Mouse (Mus musculus): ENCODE results near the gene Gpx7. TPM values are rescaled to one million over a fixed set of nuclear protein-coding genes. Genes with fewer than 3 reads are reported as not detected.

The Gpx7 gene
- polyA plus RNA-seq, 1 experiment = 26.3 TPM

- no peak overlapping the region for H3K4me3 ChIP-seq (replicated peaks; ENCODE audit: extremely low read depth, low read depth, low read length)
- no peak for DNase-seq
- TF ChIP-seq POLR2A (IDR thresholded peaks at IDR 0.05; ENCODE audit: borderline replicate concordance, extremely low read depth, low read depth, low read length) = no peak
- H3K4me1 ChIP-seq (ENCODE audit: control insufficient read depth, insufficient read depth, low read length) = no peaks in the 10 kb centered on the region
Measured at GRCm38 (mm10) chr4:108394236-108394635, 12.5 kb downstream of the Gpx7 start.

GRCm38 (mm10) chr4:108392558-108392957 lies 14.2 kb downstream of the Gpx7 start:
- TF ChIP-seq CTCF (IDR thresholded peaks at IDR 0.05; ENCODE audit: insufficient read depth, low read length) (no peak), POLR2A (IDR thresholded peaks at IDR 0.05; ENCODE audit: borderline replicate concordance, extremely low read depth, low read depth, low read length) (no peak)
- Histone ChIP-seq H3K4me1 (ENCODE audit: control insufficient read depth, insufficient read depth, low read length) (no peaks in the 10 kb centered on the region), H3K4me3 (replicated peaks; ENCODE audit: extremely low read depth, low read depth, low read length) (no peak overlapping the region)
- WGBS = 56% methylated on average over 2 of the region's 2 CpGs
- DNase-seq = no peak

- 62% methylated on average over 5 of the region's 5 CpGs for WGBS
Measured at GRCm38 (mm10) chr4:108391124-108391523, 15.6 kb downstream of the Gpx7 start.

GRCm38 (mm10) chr4:108388741-108389140 lies 18.0 kb downstream of the Gpx7 start:
- 91% methylated on average over 3 of the region's 3 CpGs for WGBS
- no peak for TF ChIP-seq POLR2A (IDR thresholded peaks at IDR 0.05; ENCODE audit: borderline replicate concordance, extremely low read depth, low read depth, low read length)
- no peak for TF ChIP-seq CTCF (IDR thresholded peaks at IDR 0.05; ENCODE audit: insufficient read depth, low read length)
- no peaks in the 10 kb centered on the region for H3K4me1 ChIP-seq (ENCODE audit: control insufficient read depth, insufficient read depth, low read length)
- no peak overlapping the region for H3K4me3 ChIP-seq (replicated peaks; ENCODE audit: extremely low read depth, low read depth, low read length)
- no peak for DNase-seq

More at GRCm38 (mm10) chr4:108391124-108391523, 15.6 kb downstream of the Gpx7 start:
- TF ChIP-seq CTCF (IDR thresholded peaks at IDR 0.05; ENCODE audit: insufficient read depth, low read length) = no peak
- no peak for TF ChIP-seq POLR2A (IDR thresholded peaks at IDR 0.05; ENCODE audit: borderline replicate concordance, extremely low read depth, low read depth, low read length)
- no peaks in the 10 kb centered on the region for H3K4me1 ChIP-seq (ENCODE audit: control insufficient read depth, insufficient read depth, low read length)
- H3K4me3 ChIP-seq (replicated peaks; ENCODE audit: extremely low read depth, low read depth, low read length) = no peak overlapping the region
- DNase-seq = no peak

GRCm38 (mm10) chr4:108387681-108388253 lies 19.0 kb downstream of the Gpx7 start:
- TF ChIP-seq CTCF (IDR thresholded peaks at IDR 0.05; ENCODE audit: insufficient read depth, low read length) = 0 out of 2 replicates have a peak, but pooled peaks have one; percentile 0
- TF ChIP-seq POLR2A (IDR thresholded peaks at IDR 0.05; ENCODE audit: borderline replicate concordance, extremely low read depth, low read depth, low read length) = peak; percentile 76; the same call in 1 of the 2 replicates
- H3K4me3 ChIP-seq (replicated peaks; ENCODE audit: extremely low read depth, low read depth, low read length) = peak overlapping the region; percentile 38
- no peaks in the 10 kb centered on the region for H3K4me1 ChIP-seq (ENCODE audit: control insufficient read depth, insufficient read depth, low read length)
- 2% methylated on average over 18 of the region's 18 CpGs for WGBS
- peak; percentile 52 for DNase-seq

- H3K4me3 ChIP-seq (replicated peaks; ENCODE audit: extremely low read depth, low read depth, low read length) = no peak overlapping the region
- 41% methylated on average over 4 of the region's 4 CpGs for WGBS
- no peaks in the 10 kb centered on the region for H3K4me1 ChIP-seq (ENCODE audit: control insufficient read depth, insufficient read depth, low read length)
- no peak for DNase-seq
- TF ChIP-seq POLR2A (IDR thresholded peaks at IDR 0.05; ENCODE audit: borderline replicate concordance, extremely low read depth, low read depth, low read length) (no peak), CTCF (IDR thresholded peaks at IDR 0.05; ENCODE audit: insufficient read depth, low read length) (no peak)
Measured at GRCm38 (mm10) chr4:108387106-108387505, 19.7 kb downstream of the Gpx7 start.

- Histone ChIP-seq H3K4me3 (replicated peaks; ENCODE audit: extremely low read depth, low read depth, low read length) (no peak overlapping the region), H3K4me1 (ENCODE audit: control insufficient read depth, insufficient read depth, low read length) (no peaks in the 10 kb centered on the region)
- no peak for DNase-seq
- 18% methylated on average over 1 of the region's 1 CpGs for WGBS
- TF ChIP-seq POLR2A (IDR thresholded peaks at IDR 0.05; ENCODE audit: borderline replicate concordance, extremely low read depth, low read depth, low read length) (no peak), CTCF (IDR thresholded peaks at IDR 0.05; ENCODE audit: insufficient read depth, low read length) (no peak)
Measured at GRCm38 (mm10) chr4:108386087-108386486, 20.7 kb downstream of the Gpx7 start.

GRCm38 (mm10) chr4:108383183-108383714 lies 23.5 kb downstream of the Gpx7 start, which contains the start of gene Shisal2a:
Shisal2a (minus strand) TSS chr4:108383349.
- Histone ChIP-seq H3K4me1 (ENCODE audit: control insufficient read depth, insufficient read depth, low read length) (no peaks in the 10 kb centered on the region), H3K4me3 (replicated peaks; ENCODE audit: extremely low read depth, low read depth, low read length) (no peak within 1 kb of the TSS)
- TF ChIP-seq CTCF (IDR thresholded peaks at IDR 0.05; ENCODE audit: insufficient read depth, low read length) (no peak), POLR2A (IDR thresholded peaks at IDR 0.05; ENCODE audit: borderline replicate concordance, extremely low read depth, low read depth, low read length) (no peak)
- 5% methylated on average over 55 of the region's 55 CpGs for WGBS
- DNase-seq = no peak

- no peak for DNase-seq
- 10% methylated on average over 1 of the region's 1 CpGs for WGBS
- no peaks in the 10 kb centered on the region for H3K4me1 ChIP-seq (ENCODE audit: control insufficient read depth, insufficient read depth, low read length)
- no peak for TF ChIP-seq POLR2A (IDR thresholded peaks at IDR 0.05; ENCODE audit: borderline replicate concordance, extremely low read depth, low read depth, low read length)
- H3K4me3 ChIP-seq (replicated peaks; ENCODE audit: extremely low read depth, low read depth, low read length) = no peak overlapping the region
Measured at GRCm38 (mm10) chr4:108380146-108380545, 26.6 kb downstream of the Gpx7 start.

GRCm38 (mm10) chr4:108379476-108379875 lies 27.3 kb downstream of the Gpx7 start:
- no peak for TF ChIP-seq POLR2A (IDR thresholded peaks at IDR 0.05; ENCODE audit: borderline replicate concordance, extremely low read depth, low read depth, low read length)
- TF ChIP-seq CTCF (IDR thresholded peaks at IDR 0.05; ENCODE audit: insufficient read depth, low read length) = no peak
- Histone ChIP-seq H3K4me1 (ENCODE audit: control insufficient read depth, insufficient read depth, low read length) (no peaks in the 10 kb centered on the region), H3K4me3 (replicated peaks; ENCODE audit: extremely low read depth, low read depth, low read length) (no peak overlapping the region)
- no peak for DNase-seq
- 82% methylated on average over 3 of the region's 3 CpGs for WGBS
